Mouse (Mus musculus): Measurements from ENCODE around the gene Rbms2.

Gene Rbms2

GRCm38 (mm10) chr10:128140236-128140952 is 39.7 kb downstream of the Rbms2 start:
- DNase-seq (ENCODE audit: low read depth, low spot score), result peak; percentile 36

DNA sequence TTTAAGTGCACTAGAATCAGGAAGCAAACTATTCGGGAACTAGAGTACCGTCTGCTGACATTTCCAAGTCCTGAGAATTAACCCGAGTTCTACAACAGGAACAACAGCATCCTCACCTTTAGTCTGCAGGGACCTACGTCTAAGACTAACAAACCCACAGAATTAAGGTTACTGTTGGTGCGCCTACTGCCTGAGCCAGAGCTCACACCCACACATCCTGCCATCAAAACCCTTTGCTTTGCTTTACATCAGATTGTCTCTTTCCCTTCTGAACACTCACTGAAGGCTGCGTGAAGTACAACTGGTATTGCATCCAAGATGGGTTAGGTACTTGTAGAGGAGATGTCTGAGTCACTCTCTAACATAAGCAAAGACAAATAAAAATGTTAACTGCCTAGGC is 44.7 kb downstream of the Rbms2 start:
- DNase-seq (ENCODE audit: low read depth, low spot score), result no peak

- peak; percentile 74 for DNase-seq (ENCODE audit: low read depth, low spot score)
Measured at GRCm38 (mm10) chr10:128133650-128134332, 46.3 kb downstream of the Rbms2 start.

GRCm38 (mm10) chr10:128131812-128132211 is 48.3 kb downstream of the Rbms2 start:
- DNase-seq (ENCODE audit: low read depth, low spot score), result no peak

- DNase-seq (ENCODE audit: low read depth, low spot score), result no peak
Measured at GRCm38 (mm10) chr10:128131297-128131696, 48.8 kb downstream of the Rbms2 start.

DNA sequence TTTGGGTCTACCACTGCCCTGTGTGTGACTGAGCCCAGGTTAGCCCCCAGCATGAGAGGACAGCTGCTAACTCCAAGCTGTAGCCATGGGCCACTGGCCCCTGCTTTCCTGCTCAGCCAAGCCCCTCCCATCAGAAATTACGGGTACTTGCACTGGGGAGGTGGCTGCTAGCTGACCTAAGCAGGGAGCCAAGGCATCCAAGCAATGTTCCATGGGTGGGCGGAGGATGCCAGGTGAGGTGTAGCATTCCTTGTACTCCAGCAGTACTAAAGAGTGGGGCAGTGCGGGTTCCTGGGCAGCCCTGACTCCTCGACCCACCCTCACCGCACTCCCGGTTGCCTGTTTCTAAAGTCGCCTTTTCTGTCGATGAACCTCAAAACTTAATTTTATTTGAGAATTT is 52.0 kb downstream of the Rbms2 start:
- no peak for DNase-seq (ENCODE audit: low read depth, low spot score)

GRCm38 (mm10) chr10:128127497-128127896 is 52.6 kb downstream of the Rbms2 start:
- DNase-seq (ENCODE audit: low read depth, low spot score), result no peak

DNA sequence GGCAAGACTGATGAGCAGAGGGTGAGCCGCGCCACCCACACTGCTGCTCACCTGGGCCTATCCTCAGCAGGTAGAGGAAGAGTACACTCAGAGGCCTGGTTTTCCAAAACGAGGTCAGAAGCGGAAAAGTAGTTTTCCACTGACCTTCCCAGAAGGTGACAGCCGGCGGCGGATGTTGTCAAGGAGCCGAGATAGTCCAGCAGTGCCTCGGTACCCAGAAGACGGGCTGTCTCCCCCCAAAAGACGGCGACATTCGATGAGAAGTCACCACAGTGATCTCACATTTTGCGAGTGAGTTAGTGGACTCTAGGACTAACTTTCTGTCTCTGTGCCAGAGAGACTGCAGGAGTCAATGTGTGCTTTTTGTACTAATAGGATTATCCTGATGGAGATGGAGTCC is 54.1 kb downstream of the Rbms2 start:
- DNase-seq (ENCODE audit: low read depth, low spot score), result no peak

DNA sequence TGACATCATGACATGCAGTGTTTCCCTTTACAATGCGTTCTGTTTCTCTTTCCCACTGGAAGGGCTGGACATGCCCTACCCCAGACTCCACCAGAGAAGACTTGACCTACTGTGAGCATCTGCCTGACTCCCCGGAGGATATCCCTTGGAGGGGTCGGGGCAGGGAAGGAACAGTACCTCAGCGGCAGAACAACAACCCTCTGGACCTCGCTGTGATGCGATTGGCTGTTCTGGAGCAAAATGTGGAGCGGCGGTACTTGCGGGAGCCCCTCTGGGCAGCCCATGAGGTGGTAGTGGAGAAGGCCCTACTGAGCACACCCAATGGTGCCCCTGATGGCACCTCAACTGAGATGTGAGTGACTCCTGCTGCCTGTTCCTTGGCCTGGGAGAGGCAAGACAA is 55.3 kb downstream of the Rbms2 start:
- no peak for DNase-seq (ENCODE audit: low read depth, low spot score)

DNA sequence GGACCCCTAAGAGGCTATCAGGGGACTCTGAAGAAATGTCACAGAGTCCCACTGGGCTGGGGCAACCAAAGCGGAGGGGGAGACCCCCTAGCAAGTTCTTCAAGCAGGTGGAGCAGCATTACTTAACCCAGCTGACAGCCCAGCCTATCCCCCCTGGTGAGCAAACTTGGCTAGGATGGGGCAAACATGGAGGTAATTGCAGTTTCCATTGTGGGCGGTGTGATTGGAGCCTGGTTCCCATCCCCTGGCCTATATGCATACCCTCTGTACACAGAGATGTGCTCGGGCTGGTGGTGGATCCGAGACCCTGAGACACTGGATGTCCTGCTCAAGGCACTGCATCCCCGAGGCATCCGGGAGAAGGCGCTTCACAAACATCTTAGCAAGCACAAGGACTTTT is 56.3 kb downstream of the Rbms2 start:
- DNase-seq (ENCODE audit: low read depth, low spot score), result no peak

DNA sequence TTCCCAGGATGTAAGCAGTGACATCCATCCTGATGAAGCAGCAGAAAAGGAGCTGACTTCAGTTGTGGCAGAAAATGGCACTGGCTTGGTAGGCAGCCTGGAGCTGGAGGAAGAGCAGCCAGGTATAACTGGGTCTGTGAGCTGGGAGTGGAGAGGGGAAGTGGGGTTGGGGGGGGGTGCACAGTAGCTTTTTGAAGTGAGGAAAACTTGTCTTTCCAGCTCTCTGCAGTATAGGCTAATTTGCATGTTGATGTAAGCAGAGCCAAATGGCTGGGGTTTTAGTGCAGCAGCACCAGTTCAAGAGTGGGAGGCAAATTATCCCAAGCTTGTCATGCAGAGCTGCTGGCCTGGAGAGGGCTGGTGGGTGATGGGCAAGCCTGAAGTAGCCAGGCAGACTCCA is 68.9 kb downstream of the Rbms2 start:
- no peak for DNase-seq (ENCODE audit: low read depth, low spot score)

DNA sequence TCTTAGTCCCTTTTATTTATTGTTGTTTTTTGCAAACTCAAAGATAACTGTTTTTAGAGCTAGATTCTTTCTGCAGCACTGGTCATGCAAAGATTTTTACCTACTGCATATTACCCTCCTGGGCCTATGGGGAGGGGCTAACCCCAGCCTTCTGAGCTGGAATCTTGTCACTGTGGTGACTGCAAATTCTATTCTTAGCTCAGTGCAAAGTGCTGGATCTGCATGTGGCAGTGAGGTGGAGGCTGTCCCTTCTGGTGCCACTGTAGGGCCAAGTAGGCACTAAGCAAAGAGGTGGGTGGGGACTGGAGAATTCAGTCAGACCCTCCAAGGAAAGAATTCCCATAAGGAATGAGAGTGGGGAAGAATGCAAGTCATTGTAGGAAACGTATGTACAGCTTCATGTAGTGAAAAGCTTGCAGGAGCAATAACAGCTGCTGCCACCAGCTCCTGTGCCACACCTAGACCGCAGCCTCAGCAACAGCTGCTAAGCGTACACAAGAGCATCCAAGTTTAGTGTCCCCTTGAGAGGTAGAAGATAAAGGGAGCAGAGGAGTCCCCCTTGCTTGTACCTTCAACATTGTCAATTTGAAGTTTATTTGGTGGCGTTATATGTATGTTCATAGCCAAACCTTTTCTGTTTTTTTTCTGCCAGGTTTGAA is 69.9 kb downstream of the Rbms2 start:
- DNase-seq (ENCODE audit: low read depth, low spot score), result no peak

GRCm38 (mm10) chr10:128097587-128097971 is 82.5 kb downstream of the Rbms2 start:
- no peak for DNase-seq (ENCODE audit: low read depth, low spot score)

GRCm38 (mm10) chr10:128096693-128097586 is 83.2 kb downstream of the Rbms2 start:
- DNase-seq (ENCODE audit: low read depth, low spot score), result peak; percentile 73

DNA sequence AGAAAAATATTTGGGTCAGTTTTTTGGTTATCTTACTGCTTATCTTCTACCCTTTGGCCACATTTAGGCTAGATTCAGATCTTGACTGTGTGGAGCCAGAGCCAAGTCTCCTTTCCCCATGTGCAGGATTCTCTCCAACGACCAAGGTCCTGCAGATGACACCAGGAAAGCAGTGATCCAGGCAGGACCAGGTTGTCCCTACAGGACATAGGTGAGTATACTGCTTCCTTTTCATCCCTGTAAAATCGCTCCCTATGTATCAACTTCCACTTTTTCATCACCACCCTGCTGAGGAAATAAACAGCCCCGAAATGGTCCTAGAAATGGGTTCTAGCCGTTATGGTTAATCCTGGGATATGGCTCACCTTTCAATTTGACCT is 83.8 kb downstream of the Rbms2 start:
- no peak for DNase-seq (ENCODE audit: low read depth, low spot score)

GRCm38 (mm10) chr10:128095003-128095636 is 85.0 kb downstream of the Rbms2 start:
- DNase-seq (ENCODE audit: low read depth, low spot score), result no peak

- no peak for DNase-seq (ENCODE audit: low read depth, low spot score)
Measured at GRCm38 (mm10) chr10:128094340-128094968, 85.6 kb downstream of the Rbms2 start.

GRCm38 (mm10) chr10:128093496-128094294 is 86.4 kb downstream of the Rbms2 start:
- DNase-seq (ENCODE audit: low read depth, low spot score), result no peak

GRCm38 (mm10) chr10:128092506-128093495 is 87.3 kb downstream of the Rbms2 start:
- DNase-seq (ENCODE audit: low read depth, low spot score), result no peak
